Mouse (Mus musculus): ENCODE measurements around the gene Oxct2b. TPM values are rescaled to one million over a fixed set of nuclear protein-coding genes. Genes with fewer than 3 reads are reported as not detected.

Oxct2b gene
- polyA plus RNA-seq (2014; fragmentation: Nextera tagmentation; extraction: Ambion mirVana) = 0.13 and 0.35 TPM in 2 replicates

DNA sequence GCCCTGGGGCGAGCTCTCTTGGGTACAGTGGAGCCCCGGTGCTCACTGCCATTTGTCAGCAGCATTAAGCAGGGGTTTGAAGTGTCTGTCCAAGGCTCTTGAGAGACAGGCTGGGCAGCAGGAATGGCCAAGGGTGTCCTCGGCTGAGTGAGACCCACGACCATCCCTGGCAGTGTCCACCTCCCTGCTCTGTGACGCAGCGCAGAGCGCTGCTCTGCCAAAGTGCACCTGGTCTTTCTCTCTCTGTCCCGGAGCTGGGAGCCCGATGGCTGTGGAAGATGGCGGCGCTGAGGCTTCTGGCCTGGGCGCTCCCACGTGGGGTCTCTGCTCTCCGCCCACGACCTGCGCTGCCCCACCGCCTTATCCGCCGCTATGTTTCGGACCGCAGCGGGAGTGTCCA, at the start of gene Oxct2b:
Gene Oxct2b (plus strand): TSS at position 256 of the 400 bp plus-strand sequence.
- H3K4me1 ChIP-seq (ENCODE audit: control insufficient read depth, insufficient read depth, low read length) = no peaks in the 10 kb centered on the region
- no peak within 1 kb of the TSS for H3K27ac ChIP-seq (ENCODE audit: low read depth, low read length)
- H3K36me3 ChIP-seq (ENCODE audit: control insufficient read depth, insufficient read depth, low read length) = no peaks in the 10 kb centered on the region
- peak within 1 kb of the TSS; percentile 24 for H3K4me3 ChIP-seq (ENCODE audit: low read depth, low read length)
- H3K9ac ChIP-seq (ENCODE audit: low read length) = peak within 1 kb of the TSS; percentile 37
- H3K9me3 ChIP-seq (replicated peaks; ENCODE audit: control insufficient read depth, low read length) = no peaks in the 10 kb centered on the region
- ATAC-seq (peak; percentile 42; the same call in 1 of the 2 replicates), DNase-seq (ENCODE audit: low spot score) (no peak)
- WGBS = 23% methylated on average over 22 of the region's 22 CpGs
- H3K27me3 ChIP-seq (replicated peaks; ENCODE audit: control insufficient read depth, insufficient read depth, low read length) = no peaks in the 10 kb centered on the region
- peak within 1 kb of the TSS; percentile 49 for H3K4me2 ChIP-seq (ENCODE audit: low read length)

GRCm38 (mm10) chr4:123068646-123069045, 47.4 kb upstream of the Oxct2b start:
- ATAC-seq = no peak
- DNase-seq (ENCODE audit: low spot score) = no peak
- Histone ChIP-seq H3K36me3 (ENCODE audit: control insufficient read depth, insufficient read depth, low read length) (no peaks in the 10 kb centered on the region), H3K9me3 (replicated peaks; ENCODE audit: control insufficient read depth, low read length) (no peaks in the 10 kb centered on the region), H3K27ac (ENCODE audit: low read depth, low read length) (no peak overlapping the region), H3K4me3 (ENCODE audit: low read depth, low read length) (no peak overlapping the region), H3K9ac (ENCODE audit: low read length) (no peak overlapping the region), H3K4me2 (ENCODE audit: low read length) (no peak overlapping the region), H3K27me3 (replicated peaks; ENCODE audit: control insufficient read depth, insufficient read depth, low read length) (no peaks in the 10 kb centered on the region), H3K4me1 (ENCODE audit: control insufficient read depth, insufficient read depth, low read length) (no peaks in the 10 kb centered on the region)
- WGBS = 88% methylated on average over 6 of the region's 6 CpGs

DNA sequence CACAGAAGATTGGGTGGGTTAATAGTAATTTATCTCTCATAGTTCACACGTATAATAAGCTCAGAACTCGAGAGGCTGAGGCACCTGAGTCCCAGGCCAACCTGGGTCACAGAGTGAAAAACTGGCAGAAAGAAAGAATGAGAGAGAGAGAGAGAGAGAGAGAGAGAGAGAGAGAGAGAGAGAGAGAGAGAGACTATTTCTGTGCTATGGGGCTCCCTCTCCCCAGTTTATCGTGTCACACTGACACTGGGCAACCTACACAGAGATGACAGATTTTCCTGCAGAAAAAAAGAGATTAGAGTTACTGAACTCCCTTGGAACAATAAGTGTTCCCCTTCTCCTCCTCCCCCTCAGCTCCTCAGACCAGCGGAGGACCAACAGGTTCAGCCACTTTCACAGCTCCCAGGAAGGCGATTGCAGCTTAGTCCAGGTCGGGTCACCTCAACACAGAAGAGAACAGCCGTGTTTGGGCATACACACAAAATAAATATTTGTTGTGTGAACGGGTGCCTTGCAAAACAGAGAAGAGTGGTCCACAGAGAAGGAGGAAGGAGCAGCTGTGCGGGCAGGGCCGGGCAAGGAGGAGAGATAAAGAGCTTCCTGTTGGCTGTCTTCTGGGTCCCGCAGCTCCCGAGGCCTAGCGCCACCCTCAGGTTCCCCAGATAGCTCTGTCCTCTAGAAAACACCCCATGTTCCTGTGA, 44.6 kb upstream of the Oxct2b start:
- Histone ChIP-seq H3K27me3 (replicated peaks; ENCODE audit: control insufficient read depth, insufficient read depth, low read length) (no peaks in the 10 kb centered on the region), H3K4me1 (ENCODE audit: control insufficient read depth, insufficient read depth, low read length) (no peaks in the 10 kb centered on the region), H3K9me3 (replicated peaks; ENCODE audit: control insufficient read depth, low read length) (no peaks in the 10 kb centered on the region), H3K4me3 (ENCODE audit: low read depth, low read length) (no peak overlapping the region), H3K4me2 (ENCODE audit: low read length) (no peak overlapping the region), H3K27ac (ENCODE audit: low read depth, low read length) (no peak overlapping the region), H3K9ac (ENCODE audit: low read length) (no peak overlapping the region; the same call in 1 of the 2 replicates), H3K36me3 (ENCODE audit: control insufficient read depth, insufficient read depth, low read length) (no peaks in the 10 kb centered on the region)
- 12% methylated on average over 13 of the region's 13 CpGs for WGBS
- peak; percentile 49 for DNase-seq (ENCODE audit: low spot score)
- peak; percentile 50; the same call in 1 of the 2 replicates for ATAC-seq

GRCm38 (mm10) chr4:123076928-123077327, 39.1 kb upstream of the Oxct2b start:
- no peaks in the 10 kb centered on the region for H3K4me1 ChIP-seq (ENCODE audit: control insufficient read depth, insufficient read depth, low read length)
- H3K9me3 ChIP-seq (replicated peaks; ENCODE audit: control insufficient read depth, low read length) = no peaks in the 10 kb centered on the region
- H3K4me3 ChIP-seq (ENCODE audit: low read depth, low read length) = no peak overlapping the region
- no peak for ATAC-seq
- no peak overlapping the region for H3K9ac ChIP-seq (ENCODE audit: low read length)
- H3K27me3 ChIP-seq (replicated peaks; ENCODE audit: control insufficient read depth, insufficient read depth, low read length) = no peaks in the 10 kb centered on the region
- H3K4me2 ChIP-seq (ENCODE audit: low read length) = no peak overlapping the region
- H3K36me3 ChIP-seq (ENCODE audit: control insufficient read depth, insufficient read depth, low read length) = no peaks in the 10 kb centered on the region
- DNase-seq (ENCODE audit: low spot score) = no peak
- H3K27ac ChIP-seq (ENCODE audit: low read depth, low read length) = no peak overlapping the region
- WGBS = 76% methylated on average over 8 of the region's 8 CpGs

- no peaks in the 10 kb centered on the region for H3K9me3 ChIP-seq (replicated peaks; ENCODE audit: control insufficient read depth, low read length)
- DNase-seq (ENCODE audit: low spot score) (no peak), ATAC-seq (no peak)
- H3K4me1 ChIP-seq (ENCODE audit: control insufficient read depth, insufficient read depth, low read length) = no peaks in the 10 kb centered on the region
- no peaks in the 10 kb centered on the region for H3K27me3 ChIP-seq (replicated peaks; ENCODE audit: control insufficient read depth, insufficient read depth, low read length)
- WGBS = 84% methylated on average over 4 of the region's 4 CpGs
- no peak overlapping the region for H3K4me2 ChIP-seq (ENCODE audit: low read length)
- no peak overlapping the region for H3K4me3 ChIP-seq (ENCODE audit: low read depth, low read length)
- H3K9ac ChIP-seq (ENCODE audit: low read length) = no peak overlapping the region
- H3K27ac ChIP-seq (ENCODE audit: low read depth, low read length) = no peak overlapping the region
- no peaks in the 10 kb centered on the region for H3K36me3 ChIP-seq (ENCODE audit: control insufficient read depth, insufficient read depth, low read length)
These were observed 37.8 kb upstream of the Oxct2b start for GRCm38 (mm10) chr4:123078231-123078630.

GRCm38 (mm10) chr4:123080791-123081190, 35.3 kb upstream of the Oxct2b start:
- no peak for DNase-seq (ENCODE audit: low spot score)
- H3K4me1 ChIP-seq (ENCODE audit: control insufficient read depth, insufficient read depth, low read length) = no peaks in the 10 kb centered on the region
- H3K27ac ChIP-seq (ENCODE audit: low read depth, low read length) = no peak overlapping the region
- no peak for ATAC-seq
- 29% methylated on average over 13 of the region's 13 CpGs for WGBS
- H3K27me3 ChIP-seq (replicated peaks; ENCODE audit: control insufficient read depth, insufficient read depth, low read length) = no peaks in the 10 kb centered on the region
- no peaks in the 10 kb centered on the region for H3K36me3 ChIP-seq (ENCODE audit: control insufficient read depth, insufficient read depth, low read length)
- no peak overlapping the region for H3K9ac ChIP-seq (ENCODE audit: low read length)
- H3K9me3 ChIP-seq (replicated peaks; ENCODE audit: control insufficient read depth, low read length) = no peaks in the 10 kb centered on the region
- H3K4me2 ChIP-seq (ENCODE audit: low read length) = no peak overlapping the region
- no peak overlapping the region for H3K4me3 ChIP-seq (ENCODE audit: low read depth, low read length)

GRCm38 (mm10) chr4:123082283-123083163, 33.5 kb upstream of the Oxct2b start:
- Histone ChIP-seq H3K9ac (ENCODE audit: low read length) (no peak overlapping the region), H3K4me1 (ENCODE audit: control insufficient read depth, insufficient read depth, low read length) (no peaks in the 10 kb centered on the region), H3K4me2 (ENCODE audit: low read length) (no peak overlapping the region), H3K36me3 (ENCODE audit: control insufficient read depth, insufficient read depth, low read length) (no peaks in the 10 kb centered on the region), H3K27me3 (replicated peaks; ENCODE audit: control insufficient read depth, insufficient read depth, low read length) (no peaks in the 10 kb centered on the region), H3K9me3 (replicated peaks; ENCODE audit: control insufficient read depth, low read length) (no peaks in the 10 kb centered on the region), H3K27ac (ENCODE audit: low read depth, low read length) (no peak overlapping the region), H3K4me3 (ENCODE audit: low read depth, low read length) (no peak overlapping the region)
- ATAC-seq (peak; percentile 77), DNase-seq (ENCODE audit: low spot score) (peak; percentile 85)
- WGBS = 72% methylated on average over 20 of the region's 20 CpGs

DNA sequence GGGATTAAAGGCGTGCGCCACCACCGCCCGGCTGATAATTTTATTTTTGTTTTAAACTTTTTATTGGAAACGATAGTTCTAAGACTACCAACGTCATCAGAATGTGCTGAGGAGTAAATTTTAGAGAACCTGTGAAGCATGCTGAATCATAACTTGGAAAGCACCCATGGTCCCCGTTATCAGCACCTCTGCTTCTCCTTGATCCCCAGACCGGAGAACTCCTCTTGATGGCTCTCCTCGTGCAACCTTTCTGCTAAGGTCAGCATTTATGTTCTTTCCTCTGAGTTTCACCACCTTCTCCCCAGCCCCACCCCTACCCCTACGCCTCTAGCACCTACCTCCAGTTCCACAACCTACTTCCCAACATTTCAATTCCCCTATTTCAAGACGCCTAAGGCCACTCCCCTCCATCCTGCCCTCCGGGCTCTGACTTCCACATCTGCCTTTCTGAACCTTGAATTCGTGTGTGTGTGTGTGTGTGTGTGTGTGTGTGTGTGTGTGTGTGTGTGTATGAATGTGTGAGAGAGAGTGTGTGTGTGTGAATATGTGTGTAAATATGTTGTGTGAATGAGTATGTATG, 32.7 kb upstream of the Oxct2b start:
- Histone ChIP-seq H3K27ac (ENCODE audit: low read depth, low read length) (no peak overlapping the region), H3K4me1 (ENCODE audit: control insufficient read depth, insufficient read depth, low read length) (no peaks in the 10 kb centered on the region), H3K4me3 (ENCODE audit: low read depth, low read length) (no peak overlapping the region), H3K9me3 (replicated peaks; ENCODE audit: control insufficient read depth, low read length) (no peaks in the 10 kb centered on the region), H3K27me3 (replicated peaks; ENCODE audit: control insufficient read depth, insufficient read depth, low read length) (no peaks in the 10 kb centered on the region), H3K9ac (ENCODE audit: low read length) (no peak overlapping the region), H3K4me2 (ENCODE audit: low read length) (no peak overlapping the region), H3K36me3 (ENCODE audit: control insufficient read depth, insufficient read depth, low read length) (no peaks in the 10 kb centered on the region)
- no peak for ATAC-seq
- DNase-seq (ENCODE audit: low spot score) = no peak
- WGBS = 67% methylated on average over 13 of the region's 13 CpGs

Data from forebrain, embryonic 14.5 days (tissue).